Mouse (Mus musculus) thymus, adult 18-20 months (tissue): ENCODE results near the gene Zfp935.
"Not testable (repeated sequence)": the region's sequence is repeated elsewhere in the genome, so short reads cannot be mapped to it uniquely, and the experiment has no call there.

Experiments
- DNase-seq, 2 experiments: peaks; one replicate each; pipeline ENCODE4 v3.0.0; 2022; ENCODE audit warnings: mixed read lengths in 2 of 2

The Zfp935 gene

DNA sequence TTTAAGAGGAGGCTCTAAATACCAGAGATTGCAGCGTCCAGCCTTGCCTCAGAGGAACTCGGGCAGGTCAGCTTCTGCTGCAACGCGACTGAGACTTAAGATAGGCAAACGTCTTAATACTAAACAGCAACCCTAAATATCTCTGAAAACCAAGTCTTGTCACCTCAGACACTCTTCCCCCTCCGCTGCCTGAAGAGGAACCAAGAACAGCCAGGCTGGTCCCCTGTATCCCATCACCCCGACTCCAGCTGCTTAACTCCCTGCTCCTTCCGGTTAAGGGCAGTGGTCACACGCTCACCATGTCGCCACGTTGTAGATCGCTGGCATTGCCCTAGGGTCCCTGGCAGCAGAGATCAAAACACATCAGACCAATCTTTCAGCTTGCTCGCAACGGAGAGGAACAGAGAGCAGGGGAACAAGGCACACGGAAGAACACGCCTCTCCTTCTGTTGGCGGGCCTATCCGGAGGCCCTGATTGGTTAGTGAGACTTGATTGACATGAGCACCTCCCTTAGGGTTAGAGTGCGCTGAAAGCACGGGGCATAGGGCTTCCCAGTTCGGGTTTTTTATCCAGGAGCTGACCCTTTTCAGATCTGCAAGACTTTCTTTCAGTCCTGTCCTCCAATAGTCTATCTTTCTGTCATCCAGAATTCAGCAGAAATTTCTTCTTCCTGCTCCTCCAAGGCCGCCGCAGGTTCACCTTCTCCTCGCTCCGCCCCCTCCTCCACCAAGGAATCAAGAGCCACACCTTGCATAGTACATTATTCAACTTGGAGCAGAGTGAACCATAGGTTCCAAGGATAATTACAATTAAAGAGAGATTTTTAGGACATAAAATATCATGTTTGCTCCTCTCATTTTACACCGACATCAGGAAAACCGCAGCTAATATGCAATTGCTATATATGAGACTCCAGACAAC lies at the start of gene Zfp935:
Gene Zfp935, minus strand, starts transcription at position 323 of the 922 bp plus-strand sequence.
- peak; percentile 64 to 77 for DNase-seq

- not testable (repeated sequence) for DNase-seq
Observed at GRCm38 (mm10) chr13:62571099-62571498, 12.8 kb upstream of the Zfp935 start, which contains the start of gene Zfp934. Gene Zfp934, minus strand, starts transcription at chr13:62571199.

DNA sequence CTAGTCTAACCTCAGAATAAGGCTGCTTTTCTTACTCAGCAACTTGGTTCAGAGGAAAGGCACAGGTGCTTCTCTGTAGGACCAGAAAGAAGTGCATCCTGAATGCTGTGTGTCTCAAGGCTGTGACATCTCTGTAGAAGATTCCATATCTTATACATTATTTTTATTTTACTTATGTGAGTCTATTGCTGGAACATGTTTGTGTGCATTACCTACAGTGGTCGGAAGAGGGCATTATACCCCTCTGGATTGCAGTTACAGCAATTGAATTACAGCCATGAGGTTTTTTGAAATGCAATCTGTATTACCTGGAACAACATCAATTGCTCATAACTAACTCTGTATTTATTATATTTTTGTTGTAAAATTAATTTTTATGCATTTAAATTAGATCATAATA lies 3.4 kb upstream of the Zfp935 start:
- not testable (repeated sequence) for DNase-seq

- not testable (repeated sequence) for DNase-seq
Observed at GRCm38 (mm10) chr13:62530129-62530528, 28.2 kb downstream of the Zfp935 start.

GRCm38 (mm10) chr13:62510641-62511420 lies 47.5 kb downstream of the Zfp935 start:
- not testable (repeated sequence) for DNase-seq

DNA sequence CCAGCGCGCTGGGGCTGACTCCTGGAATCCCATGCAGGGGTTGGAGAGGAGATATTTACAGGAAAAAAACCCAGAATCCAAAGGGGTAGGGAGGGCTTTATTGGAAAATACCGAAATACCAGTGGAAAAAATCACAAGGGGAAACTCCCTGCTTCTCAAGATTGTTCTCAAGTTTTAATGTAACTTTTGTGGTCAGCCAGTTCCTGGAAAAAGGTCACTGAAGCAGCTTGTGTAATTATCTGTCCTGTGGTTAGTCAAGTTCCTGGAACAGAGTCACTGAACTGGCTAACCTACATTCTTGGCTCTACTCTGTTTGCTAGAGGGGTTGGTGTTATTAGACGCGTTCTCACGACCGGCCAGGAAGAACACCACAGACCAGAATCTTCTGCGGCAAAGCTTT lies 85.7 kb downstream of the Zfp935 start:
- DNase-seq, result not testable (repeated sequence)

DNA sequence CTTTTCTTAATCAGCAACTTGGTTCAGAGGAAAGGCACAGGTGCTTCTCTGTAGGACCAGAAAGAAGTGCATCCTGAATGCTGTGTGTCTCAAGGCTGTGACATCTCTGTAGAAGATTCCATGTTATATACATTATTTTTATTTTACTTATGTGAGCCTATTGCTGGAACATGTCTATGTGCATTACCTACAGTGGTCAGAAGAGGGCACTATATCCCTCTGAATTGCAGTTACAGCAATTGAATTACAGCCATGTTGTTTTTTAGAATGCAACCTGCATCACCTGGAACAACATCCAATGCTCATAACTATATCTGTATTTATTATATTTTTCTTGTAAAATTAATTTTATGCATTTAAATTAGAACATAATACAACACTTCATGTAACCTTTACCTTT lies 88.4 kb downstream of the Zfp935 start:
- DNase-seq, result not testable (repeated sequence)

DNA sequence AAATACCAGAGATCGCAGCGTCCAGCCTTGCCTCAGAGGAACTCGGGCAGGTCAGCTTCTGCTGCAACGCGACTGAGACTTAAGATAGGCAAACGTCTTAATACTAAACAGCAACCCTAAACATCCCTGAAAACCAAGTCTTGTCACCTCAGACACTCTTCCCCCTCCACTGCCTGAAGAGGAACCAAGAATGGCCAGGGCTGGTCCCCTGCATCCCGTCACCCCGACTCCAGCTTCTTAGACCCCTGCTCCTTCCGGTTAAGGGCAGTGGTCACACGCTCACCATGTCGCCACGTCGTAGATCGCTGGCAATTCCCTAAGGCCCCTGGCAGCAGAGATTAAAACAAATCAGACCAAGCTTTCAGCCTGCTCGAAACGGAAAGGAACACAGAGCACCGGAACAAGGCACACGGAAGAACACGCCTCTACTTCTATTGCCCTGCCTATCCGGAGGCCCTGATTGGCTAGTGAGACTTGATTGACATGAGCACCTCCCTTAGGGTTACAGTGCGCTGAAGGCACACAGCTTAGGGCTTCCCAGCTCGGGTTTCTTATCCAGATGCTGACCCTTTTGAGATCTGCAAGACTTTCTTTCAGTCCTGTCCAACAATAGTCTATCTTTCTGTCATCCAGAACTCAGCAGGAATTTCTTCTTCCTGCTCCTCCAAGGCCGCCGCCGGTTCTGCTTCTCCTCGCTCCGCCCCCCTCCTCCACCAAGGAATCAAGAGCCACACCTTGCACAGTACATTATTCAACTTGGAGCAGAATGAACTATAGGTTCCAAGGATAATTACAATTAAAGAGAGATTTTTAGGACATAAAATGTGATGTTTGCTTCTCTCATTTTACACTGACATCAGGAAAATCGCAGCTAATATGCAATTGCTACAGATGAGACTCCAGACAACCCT lies 91.6 kb downstream of the Zfp935 start, which contains the start of gene Gm49359:
Gene Gm49359, minus strand, starts transcription at position 409 of the 911 bp plus-strand sequence.
- peak; percentile 66 to 85 for DNase-seq
